Mouse (Mus musculus) left cerebral cortex, postnatal 36 days (tissue): ENCODE measurements around the gene Mcur1. TPM values are rescaled to one million over a fixed set of nuclear protein-coding genes. Genes with fewer than 3 reads are reported as not detected.

Experiments used
- DNase-seq, 2 experiments: peaks; one replicate each; pipeline ENCODE4 v3.0.0; 2021 to 2022; ENCODE audit warnings: low spot score in 2 of 2, mixed read lengths in 1 of 2
- intact Hi-C: fragments of 180-260 bp; cut with DNase I; formaldehyde crosslinking; loops from one replicate; pipeline ENCODE4 v1.15.1; 2025
- total RNA-seq, 2 experiments: library from RNA; stranded (reverse); gene quantifications; 2 replicates each; pipeline ENCODE4 v1.2.3; 2021

The Mcur1 gene
- total RNA-seq, 2 experiments from 2014 or later: 14.9 to 18.5 TPM

DNA sequence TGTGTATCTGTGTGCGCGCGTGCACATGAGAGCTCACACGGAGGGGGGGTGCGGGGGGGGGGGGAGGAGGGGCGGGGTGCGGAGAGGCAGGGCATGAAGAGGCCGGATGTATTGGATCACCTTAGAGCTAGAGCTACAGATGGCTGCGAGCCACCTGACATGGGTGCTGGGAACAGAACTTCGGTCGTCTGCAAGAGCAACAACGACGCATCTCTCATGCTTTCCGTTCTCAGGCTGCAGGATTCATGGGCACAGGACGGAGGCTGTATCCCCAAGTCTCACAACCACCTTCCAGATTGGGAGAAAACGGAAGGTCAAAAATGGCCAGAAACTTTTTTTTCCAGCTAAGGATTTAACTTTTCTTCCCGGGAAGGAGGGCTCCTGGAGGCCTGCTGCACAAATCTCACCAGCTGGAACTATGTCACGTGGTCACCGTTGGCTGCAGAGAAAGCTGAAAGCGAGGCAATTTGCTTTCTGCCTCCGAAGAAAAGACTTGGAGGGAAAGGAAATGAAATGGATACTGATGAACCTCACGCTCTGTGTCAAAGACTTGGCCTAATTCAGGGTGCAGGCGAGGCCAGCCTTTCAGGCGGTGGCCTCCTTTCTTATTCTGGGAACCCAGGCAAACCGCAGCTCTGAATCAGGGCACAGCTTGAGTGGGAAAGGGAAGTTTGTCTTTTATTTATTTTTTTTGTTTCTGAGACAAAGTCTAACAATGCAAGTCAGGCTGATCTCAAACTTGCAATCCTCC, 7.3 kb upstream of the Mcur1 start:
- no peak for DNase-seq
- intact Hi-C loops: loop anchor here (2.0 kb wide), 1 partner anchor 15 kb away; no protein-coding TSS in a partner anchor

DNA sequence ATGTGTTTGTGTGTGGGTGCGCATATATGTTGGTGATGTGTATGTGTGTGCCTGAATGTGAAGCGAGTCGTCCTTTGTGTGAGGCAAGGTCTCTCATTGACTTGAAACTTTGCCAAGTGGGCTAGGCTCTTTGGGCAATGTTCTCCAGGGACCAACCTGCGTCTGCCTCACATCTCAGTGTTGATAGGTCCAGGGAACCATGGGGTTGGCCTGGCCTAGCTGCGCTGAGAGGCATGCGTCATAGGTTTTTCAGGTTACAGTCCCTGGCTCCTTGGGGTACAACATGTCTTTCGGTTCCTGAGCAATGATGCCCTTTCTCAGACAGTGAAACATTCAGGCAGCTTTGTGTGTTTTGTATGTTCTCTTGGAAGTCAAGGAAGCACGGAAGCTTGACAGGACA, 6.2 kb upstream of the Mcur1 start:
- no peak for DNase-seq
- intact Hi-C loops: loop anchor here (2.0 kb wide), 1 partner anchor 17 kb away; no protein-coding TSS in a partner anchor

DNA sequence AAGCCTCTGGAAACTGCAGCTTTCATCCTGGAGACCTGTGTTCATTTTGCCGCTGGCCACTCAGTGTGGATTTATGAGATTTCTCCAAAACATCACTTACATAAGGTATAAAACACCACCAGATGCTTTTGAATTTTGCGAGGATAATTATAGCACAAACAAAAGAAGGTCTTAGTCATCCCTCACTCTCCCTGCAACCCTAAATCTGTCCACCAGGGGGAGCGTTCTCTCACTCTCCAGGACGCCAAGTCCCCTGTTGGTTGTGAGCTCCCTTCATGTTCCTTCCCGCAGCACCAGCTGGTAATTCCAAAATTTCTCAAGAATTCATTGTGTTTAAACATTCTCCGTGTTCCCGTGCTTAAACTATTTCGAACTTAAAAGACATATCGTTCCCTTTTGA, 5.4 kb upstream of the Mcur1 start:
- peak; percentile 78 to 88 for DNase-seq

DNA sequence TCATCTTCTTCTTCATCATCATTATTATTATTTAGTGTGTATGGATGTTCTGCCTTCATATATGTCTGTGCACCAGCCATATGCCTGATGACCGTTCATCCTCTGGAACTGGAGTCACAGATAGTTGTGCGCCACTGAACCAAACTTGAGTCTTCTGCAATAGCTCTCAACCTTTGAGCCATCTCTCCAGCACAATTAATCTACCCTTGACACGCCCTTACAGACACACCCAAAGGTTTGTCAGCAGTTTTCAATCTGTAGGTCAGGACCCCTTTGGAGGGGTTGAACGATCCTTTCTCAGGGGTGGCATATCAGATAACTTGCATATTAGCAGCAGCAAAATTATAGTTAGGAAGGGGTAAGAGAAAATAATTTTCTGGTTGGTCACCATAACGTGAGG, 4.7 kb upstream of the Mcur1 start:
- intact Hi-C loops: no loop called here
- no peak for DNase-seq

More for the DNA sequence above, 5.4 kb upstream of the Mcur1 start:
- intact Hi-C loops: no loop called here

DNA sequence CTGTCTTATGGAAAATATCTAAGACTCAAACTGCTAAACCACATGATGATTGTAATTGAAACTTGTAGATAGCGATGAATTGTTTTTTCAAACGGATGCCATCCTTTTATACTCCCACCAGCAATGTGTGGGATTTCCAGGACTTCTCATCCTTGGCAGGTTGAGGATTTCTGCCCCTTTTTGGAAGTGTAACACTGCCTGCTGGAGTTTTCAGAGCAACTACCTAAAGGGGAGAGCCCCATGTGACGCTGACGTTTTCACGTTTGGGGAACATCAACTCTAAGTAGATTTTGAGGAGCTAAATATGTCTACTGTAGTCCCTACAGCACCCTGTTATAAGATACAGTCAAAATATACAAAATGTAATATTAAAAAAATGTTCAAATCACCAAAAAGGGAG, 2.7 kb upstream of the Mcur1 start:
- DNase-seq: no peak
- intact Hi-C loops: no loop called here

DNA sequence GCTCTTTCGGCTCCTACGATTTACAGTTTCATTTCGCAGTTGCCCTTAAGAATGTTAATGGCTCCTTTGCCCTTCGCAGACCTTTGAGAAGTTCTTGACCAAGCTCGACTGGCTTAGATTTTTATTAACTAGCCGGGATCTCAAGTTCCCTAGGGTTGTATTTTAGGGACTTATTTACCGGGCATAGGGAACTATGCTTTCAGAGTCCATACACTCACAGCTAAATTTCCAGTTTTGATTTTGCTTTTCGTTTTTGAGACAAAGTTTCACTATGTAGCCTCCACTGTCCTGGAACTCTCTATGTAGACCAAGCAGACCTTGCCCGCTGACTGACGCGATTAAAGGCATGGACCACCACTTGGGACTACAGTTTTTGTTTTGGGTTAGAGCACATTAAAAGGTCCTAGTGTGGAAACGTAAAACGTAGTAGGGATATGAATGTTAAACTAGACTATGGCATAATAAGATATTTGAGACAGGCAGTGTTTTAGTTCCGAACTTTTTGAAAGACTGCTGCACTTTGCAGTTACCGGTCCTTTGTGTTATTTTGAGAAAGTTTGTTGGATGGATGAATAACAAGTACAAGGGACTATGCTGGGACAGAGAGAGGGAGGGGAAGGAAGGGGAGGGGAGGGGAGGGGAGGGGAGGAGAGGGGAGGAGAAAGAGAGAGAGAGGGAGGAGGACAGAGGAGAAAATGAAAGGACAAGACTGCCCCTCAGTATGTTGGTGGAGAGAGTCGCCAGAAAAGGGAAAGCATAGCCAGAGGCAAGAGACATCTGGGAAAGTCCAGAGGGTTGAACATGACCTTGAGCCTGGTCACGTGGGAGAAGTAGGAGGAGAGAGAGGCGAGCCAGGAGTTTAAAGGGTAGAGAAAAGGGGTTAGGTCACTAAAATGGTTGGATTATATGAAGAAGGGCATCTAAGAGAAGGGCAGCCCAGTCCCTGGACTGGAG, 744 bp upstream of the Mcur1 start:
- no peak for DNase-seq
- intact Hi-C loops: no loop called here

DNA sequence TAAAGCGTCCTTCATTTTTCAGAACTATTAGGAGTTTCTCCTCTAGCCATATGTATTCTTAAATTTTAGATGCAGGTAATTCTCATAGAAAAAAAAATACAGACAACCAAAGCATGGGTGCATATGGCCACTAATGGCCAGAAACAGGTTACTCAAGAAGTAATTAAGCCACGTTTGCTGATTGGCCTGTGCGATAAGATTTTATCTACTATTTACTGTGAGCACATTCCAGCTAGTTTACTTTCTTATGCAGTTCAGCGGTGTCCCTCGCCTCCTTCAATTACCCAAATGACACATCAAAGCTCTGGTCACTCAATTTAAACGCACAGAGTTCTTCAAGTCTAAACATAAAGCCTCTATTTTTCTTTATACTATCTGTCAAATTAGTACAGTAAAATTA, 1.0 kb downstream of the Mcur1 start:
- intact Hi-C loops: loop anchor here (10.0 kb wide), 1 partner anchor 374 kb away; no protein-coding TSS in a partner anchor
- no peak for DNase-seq

DNA sequence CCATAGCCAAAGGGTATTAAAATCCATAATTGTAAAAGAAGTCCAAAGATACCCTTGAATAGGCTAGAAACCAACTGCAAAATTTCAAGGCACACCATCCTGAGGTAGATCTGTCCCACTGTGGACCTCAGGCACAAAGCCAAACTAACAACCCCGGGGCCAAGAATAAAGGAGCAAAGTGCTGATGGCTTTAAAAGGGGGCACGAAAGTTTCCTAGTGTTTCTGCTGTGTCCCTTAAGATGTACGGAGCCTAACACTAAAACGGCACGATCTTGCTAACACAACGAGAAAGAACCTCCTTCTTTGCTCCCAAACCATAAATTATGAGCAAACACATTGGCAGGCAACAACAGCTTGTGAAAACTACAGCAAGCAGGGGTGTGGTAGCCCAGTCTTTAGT, 1.6 kb downstream of the Mcur1 start:
- no peak for DNase-seq
- intact Hi-C loops: loop anchor here (10.0 kb wide), 1 partner anchor 374 kb away; no protein-coding TSS in a partner anchor

DNA sequence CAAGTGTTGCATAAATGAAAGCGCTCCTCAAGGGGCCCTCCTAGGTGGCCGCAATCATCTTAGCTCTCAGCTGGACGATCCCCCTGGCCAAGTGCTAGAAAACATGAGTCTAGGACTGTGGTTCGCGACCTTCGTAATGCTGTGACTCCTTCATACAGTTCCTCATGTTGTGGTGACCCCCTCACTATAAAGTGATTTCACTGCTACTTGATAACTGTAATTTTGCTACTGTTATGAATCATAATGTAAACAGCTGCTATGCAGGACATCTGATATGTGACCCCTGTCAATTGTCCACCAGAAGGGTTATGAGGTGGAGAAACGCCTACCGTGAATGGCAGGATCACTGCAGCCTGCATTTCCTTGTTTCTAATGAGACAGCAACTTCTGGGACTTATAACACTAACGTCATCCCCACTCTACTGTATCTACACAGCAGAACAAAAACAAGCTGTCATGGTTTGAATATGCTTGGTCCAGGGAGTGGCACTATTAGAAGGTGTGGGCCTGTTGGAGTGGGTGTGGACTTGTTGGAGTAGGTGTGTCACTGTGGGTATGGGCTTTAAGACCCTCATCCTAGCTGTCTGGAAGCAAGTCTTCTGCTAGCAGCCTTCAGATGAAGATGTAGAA, 3.0 kb downstream of the Mcur1 start:
- intact Hi-C loops: loop anchor here (10.0 kb wide), 1 partner anchor 372 kb away; no protein-coding TSS in a partner anchor
- no peak for DNase-seq

DNA sequence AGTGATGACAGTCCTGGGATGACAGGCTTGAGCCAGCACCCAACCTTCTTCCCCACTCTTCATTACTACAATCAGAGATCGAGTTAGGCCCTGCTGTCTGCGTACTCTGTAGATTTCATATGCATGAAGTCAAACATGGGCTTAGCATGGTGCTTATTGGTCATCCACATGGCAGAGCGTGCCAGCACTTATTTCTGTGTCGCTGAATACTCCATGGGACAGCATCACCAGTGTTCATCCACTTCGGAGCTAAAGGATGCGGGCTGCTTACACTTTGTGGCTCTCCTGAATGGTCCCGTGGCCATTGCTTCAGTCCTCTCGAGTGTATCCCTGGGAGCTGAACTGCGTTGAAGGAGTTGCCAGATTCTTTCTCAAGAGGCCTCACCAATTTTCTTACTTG, 4.7 kb downstream of the Mcur1 start:
- intact Hi-C loops: loop anchor here (10.0 kb wide), 1 partner anchor 371 kb away; no protein-coding TSS in a partner anchor
- DNase-seq: no peak

DNA sequence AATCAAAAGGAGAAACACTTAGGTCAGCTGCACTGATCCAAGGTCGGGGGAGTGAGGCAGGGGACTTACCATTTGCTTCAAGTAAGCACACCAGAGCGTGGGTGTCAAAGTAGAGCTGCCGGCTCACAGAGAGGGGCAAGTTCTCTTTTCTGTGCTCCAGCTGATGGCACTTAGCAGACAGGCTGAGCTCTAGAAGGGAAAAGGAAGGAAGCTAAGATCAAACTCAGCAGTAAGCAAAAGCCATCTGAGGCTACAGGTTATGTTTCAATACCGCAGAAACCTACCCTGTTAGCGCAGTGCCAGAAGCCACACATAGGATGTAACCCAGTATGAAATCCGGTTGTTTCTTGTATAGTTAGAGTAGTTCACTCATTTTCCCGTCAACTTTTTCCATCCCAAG, 5.2 kb downstream of the Mcur1 start:
- intact Hi-C loops: loop anchor here (10.0 kb wide), 1 partner anchor 370 kb away; no protein-coding TSS in a partner anchor
- no peak for DNase-seq

DNA sequence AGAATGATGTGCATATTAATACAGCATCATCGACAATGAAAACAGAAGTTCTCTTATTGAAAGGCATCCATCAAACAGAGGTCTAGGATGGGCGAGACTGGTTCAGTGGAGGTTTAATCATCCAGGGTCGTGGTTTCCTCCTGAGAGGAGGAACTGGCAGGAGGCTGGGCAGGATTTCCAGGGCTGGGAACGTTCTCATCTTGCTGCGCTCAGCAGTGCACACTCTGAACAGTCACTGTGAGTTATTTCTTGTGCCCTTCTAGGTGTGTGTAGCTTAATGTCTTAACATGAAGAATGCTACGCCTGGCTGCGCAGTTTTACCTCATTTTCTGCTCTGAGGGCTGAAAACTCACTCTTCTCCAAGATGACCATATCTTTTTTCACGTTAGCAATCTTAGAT, 9.3 kb downstream of the Mcur1 start:
- intact Hi-C loops: loop anchor here (10.0 kb wide), 1 partner anchor 366 kb away; no protein-coding TSS in a partner anchor
- DNase-seq: no peak

DNA sequence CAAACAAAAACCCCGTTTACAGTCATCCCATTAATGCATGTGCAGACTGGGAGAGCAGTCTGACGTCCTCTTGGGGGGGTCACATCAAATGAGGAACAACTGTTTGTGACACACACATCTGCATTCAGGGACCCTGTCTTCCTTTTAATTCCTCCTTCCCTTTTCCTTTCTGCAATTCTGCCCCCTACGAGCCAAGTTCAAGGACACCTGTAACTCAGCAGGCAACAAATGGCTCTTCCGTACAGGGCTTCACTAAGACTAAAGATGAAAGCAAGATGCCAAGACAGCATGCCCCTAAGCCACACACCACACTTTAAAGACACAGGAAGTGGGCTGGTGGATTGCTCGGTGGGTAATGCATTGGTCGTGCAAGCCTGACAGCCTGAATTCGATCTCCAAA, 10.1 kb downstream of the Mcur1 start:
- intact Hi-C loops: loop anchor here (5.0 to 10.0 kb wide), 2 partner anchors 68 to 365 kb away; partner anchors contain the start of gene Ranbp9
- no peak for DNase-seq

DNA sequence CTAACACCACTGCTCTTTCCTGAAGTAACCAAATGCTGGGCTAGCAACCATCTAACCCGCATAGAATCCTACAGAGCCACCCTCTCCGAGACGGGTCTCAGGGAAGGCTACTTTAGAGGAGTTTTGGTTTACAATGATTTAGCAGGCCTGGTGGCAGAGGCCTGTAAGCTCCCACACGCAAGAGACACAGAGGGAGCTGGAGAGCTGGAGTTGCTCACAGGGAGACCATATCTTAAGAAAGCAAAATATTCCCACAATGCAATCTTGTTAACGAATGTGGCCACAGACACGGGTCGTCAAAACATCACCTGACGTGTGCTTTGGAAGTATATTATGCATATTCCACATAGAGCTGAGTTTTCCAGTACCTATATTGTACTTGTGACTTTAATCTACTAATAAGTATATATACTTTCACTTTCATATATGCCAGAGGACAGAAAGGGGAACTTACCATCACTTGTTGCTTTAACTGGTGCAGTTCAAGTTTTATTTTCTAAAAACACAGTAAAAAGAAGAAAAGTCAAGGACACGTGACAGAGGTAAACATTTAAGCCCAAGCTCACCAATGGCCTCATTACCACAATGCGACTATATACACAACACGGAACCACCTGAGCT, 10.8 kb downstream of the Mcur1 start:
- intact Hi-C loops: loop anchor here (5.0 kb wide), 1 partner anchor 67 kb away; the partner anchor contains the start of gene Ranbp9
- no peak for DNase-seq

DNA sequence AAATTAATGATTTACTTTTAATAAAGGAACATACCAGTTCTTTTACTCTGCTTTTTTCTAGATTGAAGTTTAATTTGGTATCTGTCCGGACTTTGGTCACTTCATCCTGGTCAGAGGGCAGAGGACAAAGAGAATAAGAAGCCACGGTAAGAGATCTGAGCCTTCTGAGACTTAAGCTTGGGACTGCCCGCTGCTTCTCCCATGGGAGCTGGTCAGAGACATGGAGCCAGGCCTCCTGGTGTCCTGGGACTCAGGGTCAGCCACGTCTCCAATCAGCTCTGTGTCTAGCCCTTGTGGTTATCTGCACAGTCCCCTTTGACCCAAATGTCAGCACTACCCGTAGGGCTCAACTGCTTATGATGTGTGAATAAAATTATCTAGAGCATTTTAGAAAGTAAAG, 11.4 kb downstream of the Mcur1 start:
- intact Hi-C loops: loop anchor here (5.0 kb wide), 1 partner anchor 66 kb away; the partner anchor contains the start of gene Ranbp9
- DNase-seq: no peak

DNA sequence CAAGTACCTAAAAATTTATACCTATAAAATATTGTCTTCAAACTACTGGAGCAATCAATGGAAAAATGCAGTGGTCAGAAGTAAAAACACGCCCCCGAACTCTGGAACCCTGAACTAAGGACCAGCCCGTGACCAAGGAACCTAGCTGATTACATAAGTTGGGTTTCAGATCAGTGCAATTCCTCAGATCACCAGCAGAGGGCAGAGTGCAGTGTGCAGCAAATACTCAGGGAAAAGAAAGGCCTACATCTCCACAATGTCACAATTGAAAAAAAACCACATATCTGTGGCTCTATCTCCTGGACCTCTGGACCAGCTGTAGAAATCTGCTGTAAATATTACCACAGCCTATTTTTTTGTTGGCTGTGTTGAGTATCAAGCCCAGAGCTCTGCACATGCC, 13.1 kb downstream of the Mcur1 start:
- peak; percentile 64 to 82 for DNase-seq
- intact Hi-C loops: loop anchor here (5.0 kb wide), 1 partner anchor 65 kb away; the partner anchor contains the start of gene Ranbp9

DNA sequence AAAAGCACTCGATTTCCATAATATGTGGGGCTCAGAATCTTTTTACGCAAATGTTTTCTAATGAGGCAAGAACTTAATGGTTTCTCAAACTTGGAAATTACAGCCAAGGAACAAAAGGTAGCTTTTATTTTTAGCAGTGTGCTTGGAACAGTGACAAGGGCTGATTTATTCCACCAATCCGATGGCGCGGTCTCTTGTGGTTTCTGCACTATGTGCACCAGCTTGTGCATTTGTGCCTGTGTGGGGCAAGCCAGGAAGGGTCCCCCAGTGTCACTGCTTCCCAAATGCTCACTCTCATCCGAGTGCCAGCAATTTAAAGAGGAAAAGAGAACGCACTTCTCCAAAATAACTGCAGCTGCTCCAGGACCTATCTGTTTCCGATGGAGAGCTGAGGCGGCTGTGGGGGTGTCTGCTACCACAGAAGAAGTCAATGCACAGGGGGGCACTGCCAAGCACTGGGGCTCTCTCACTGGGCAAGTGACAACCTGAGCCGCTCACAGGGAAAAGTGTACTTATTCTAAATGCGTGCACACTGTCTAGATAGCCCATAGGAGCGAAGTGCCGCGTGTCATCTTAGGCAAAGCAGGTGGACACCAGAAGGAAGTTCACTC, 19.7 kb downstream of the Mcur1 start:
- intact Hi-C loops: no loop called here
- no peak for DNase-seq

DNA sequence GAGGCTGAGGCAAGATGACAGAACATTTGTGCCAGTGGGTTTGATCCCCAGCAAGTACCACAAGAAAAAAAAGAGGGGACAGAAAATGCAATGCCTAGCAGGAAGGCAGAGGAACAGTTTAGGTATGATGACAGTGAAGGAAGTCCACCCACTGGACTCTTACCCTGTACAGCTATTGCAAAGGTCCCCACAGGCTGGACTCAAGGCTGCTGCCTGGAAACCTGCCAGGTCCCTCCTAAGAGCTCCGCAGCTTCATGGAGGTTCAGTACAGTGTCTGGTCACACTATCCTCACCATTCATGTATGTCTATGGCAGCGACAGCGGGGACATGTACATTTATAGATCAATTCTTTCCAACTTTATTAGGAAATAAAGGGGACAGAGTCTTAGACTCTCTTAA, 20.6 kb downstream of the Mcur1 start:
- intact Hi-C loops: no loop called here
- no peak for DNase-seq

DNA sequence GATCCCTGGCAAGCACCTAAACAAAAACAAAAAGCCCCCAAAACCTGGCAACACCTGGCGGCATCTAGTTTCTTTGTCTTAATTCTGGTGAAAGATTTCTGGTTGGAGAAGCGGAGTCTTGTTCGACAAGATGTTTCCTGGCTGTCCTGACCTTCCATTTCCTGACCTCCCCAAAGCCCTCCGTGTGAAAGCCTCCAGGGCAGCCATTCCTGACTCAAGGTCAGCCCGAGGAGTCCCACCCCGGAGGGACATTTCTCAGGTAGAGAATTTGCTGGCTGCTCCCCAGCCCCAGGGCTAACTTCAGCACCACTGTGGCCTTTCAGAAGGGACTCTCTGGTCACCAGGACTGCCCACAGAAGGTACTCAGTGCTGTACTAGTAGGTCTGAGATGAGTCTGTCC, 22.1 kb downstream of the Mcur1 start:
- DNase-seq: no peak
- intact Hi-C loops: no loop called here
